Mouse (Mus musculus): ENCODE results near the gene Ddx47.

GRCm38 (mm10) chr6:135048956-135049355 is 37.5 kb downstream of the Ddx47 start:
- TF ChIP-seq CTCF (conservative IDR thresholded peaks at IDR 0.05; ENCODE audit: low read length) = no peak
- TF ChIP-seq POU5F1 (IDR thresholded peaks at IDR 0.05; ENCODE audit: borderline replicate concordance, low read length) = no peak
